ENCODE assay signal across 14 mouse cellular contexts in genomic region chr9:64242381-64242831, GRCm38 (mm10). TPM values are rescaled to one million over a fixed set of nuclear protein-coding genes. Genes with fewer than 3 reads are reported as not detected.
DNase-seq lines count a peak whose midpoint lies in the region; ATAC-seq and TF ChIP-seq lines count a peak whose summit lies in the region.
"Had no signal": no experiment of that assay in that cellular context is flagged by ENCODE, and none has a peak within 500 bp of the region (broad histone marks: within the 10 kb centered on the region; RNA-seq: fewer than 3 reads in every experiment).

No protein-coding gene starts in this region.

- peaks cover 28% of the 10 kb centered on the region for H3K36me3 ChIP-seq in hindbrain, embryonic 10.5 days
- peaks cover 4% of the 10 kb centered on the region; the same call in 1 of the 2 replicates for H3K36me3 ChIP-seq in hindbrain, embryonic 14.5 days (replicated peaks; ENCODE audit: control insufficient read depth, insufficient read depth)
- H3K36me3 ChIP-seq: heart, embryonic 15.5 days had no signal

- no peak overlapping the region for H3K9ac ChIP-seq in hindbrain, embryonic 14.5 days
- H3K9ac ChIP-seq: heart, embryonic 15.5 days had no signal

- DNase-seq in hindbrain, embryonic 10.5 days (ENCODE audit: low spot score): no peak
- DNase-seq in hindbrain, embryonic 14.5 days (ENCODE audit: low spot score): no peak
- peak; percentile 84 for DNase-seq in A20 (ENCODE audit: low read depth, low spot score)
- DNase-seq in lung, postnatal 25 days (ENCODE audit: low spot score): peak; percentile 50
- no peak for DNase-seq in adrenal gland, postnatal 4 days (ENCODE audit: low spot score in 2 of 2)
- no peak for DNase-seq in gastrocnemius, postnatal 14 days
- DNase-seq in thymus, postnatal 14 days: no peak
- DNase-seq: cerebellum, postnatal 10 days; thymus, postnatal 4 days had no signal

- no peaks in the 10 kb centered on the region for H3K9me3 ChIP-seq in hindbrain, embryonic 10.5 days
- H3K9me3 ChIP-seq in hindbrain, embryonic 14.5 days (ENCODE audit: control insufficient read depth, low read length): no peaks in the 10 kb centered on the region
- H3K9me3 ChIP-seq: heart, embryonic 15.5 days had no signal

- ATAC-seq in hindbrain, embryonic 14.5 days (ENCODE audit: low FRiP score): no peak
- ATAC-seq: hindbrain, postnatal 0 days had no signal

- no peak for TF ChIP-seq CTCF in bone marrow, adult 2 months (IDR thresholded peaks at IDR 0.05; ENCODE audit: control insufficient read depth, insufficient read depth, low read length)

- H3K4me2 ChIP-seq in hindbrain, embryonic 14.5 days (replicated peaks): no peak overlapping the region
- H3K4me2 ChIP-seq: heart, embryonic 15.5 days; liver, embryonic 11.5 days had no signal

- no peak for TF ChIP-seq POLR2A in bone marrow, adult 2 months (IDR thresholded peaks at IDR 0.05; ENCODE audit: borderline replicate concordance, control insufficient read depth, low read depth, low read length)

- H3K27ac ChIP-seq in hindbrain, embryonic 10.5 days: peak overlapping the region; percentile 53; the same call in 1 of the 2 replicates
- H3K27ac ChIP-seq in hindbrain, embryonic 14.5 days: no peak overlapping the region
- H3K27ac ChIP-seq in bone marrow, adult 2 months (ENCODE audit: control insufficient read depth, insufficient read depth, low read depth, low read length, poor library complexity): peak overlapping the region; percentile 70
- H3K27ac ChIP-seq: heart, embryonic 15.5 days; hindbrain, postnatal 0 days; left cerebral cortex, adult 2 months had no signal

- H3K4me1 ChIP-seq in hindbrain, embryonic 10.5 days (replicated peaks): peaks cover 20% of the 10 kb centered on the region
- no peaks in the 10 kb centered on the region; the same call in none of the 2 replicates for H3K4me1 ChIP-seq in hindbrain, embryonic 14.5 days (replicated peaks; ENCODE audit: control insufficient read depth, insufficient read depth, low read length)
- H3K4me1 ChIP-seq in bone marrow, adult 2 months (ENCODE audit: control insufficient read depth, insufficient read depth, low read length): peaks cover 3% of the 10 kb centered on the region

- no peaks in the 10 kb centered on the region for H3K27me3 ChIP-seq in hindbrain, embryonic 10.5 days (ENCODE audit: insufficient read depth, poor library complexity, severe bottlenecking)
- no peaks in the 10 kb centered on the region for H3K27me3 ChIP-seq in hindbrain, embryonic 14.5 days (ENCODE audit: control insufficient read depth, insufficient read depth, low read length)
- H3K27me3 ChIP-seq: heart, embryonic 15.5 days had no signal

- no peak overlapping the region for H3K4me3 ChIP-seq in hindbrain, embryonic 10.5 days
- no peak overlapping the region for H3K4me3 ChIP-seq in hindbrain, embryonic 14.5 days (replicated peaks; ENCODE audit: low read length)
- H3K4me3 ChIP-seq in bone marrow, adult 2 months (replicated peaks; ENCODE audit: control insufficient read depth, low read depth, low read length): no peak overlapping the region
- H3K4me3 ChIP-seq: heart, embryonic 15.5 days; left cerebral cortex, adult 2 months had no signal

- intact Hi-C loops in gastrocnemius, postnatal 14 days (cut with DNase I; ENCODE audit: low total_unique reads): no loop called here

- 76% methylated on average over 6 of the region's 6 CpGs for WGBS in hindbrain, embryonic 10.5 days
- 70% methylated on average over 6 of the region's 6 CpGs for WGBS in hindbrain, embryonic 14.5 days
- WGBS in bone marrow, adult 2 months: 21% methylated on average over 6 of the region's 6 CpGs

RNA-seq across cellular contexts. Expression of gene Uchl4, which starts 7.4 kb away (rescaled TPM):
- 3.5 and 4.1 TPM in 2 replicates for polyA plus RNA-seq in hindbrain, embryonic 10.5 days (2016; fragmentation: Nextera tagmentation; extraction: Ambion mirVana)
- polyA plus RNA-seq in hindbrain, embryonic 14.5 days (2014; fragmentation: Nextera tagmentation; extraction: Ambion mirVana): 2.7 and 2.8 TPM in 2 replicates
- not detected in 2 replicates for polyA plus RNA-seq in bone marrow, adult 2 months (2011; ENCODE audit: insufficient read depth, insufficient read length, low replicate concordance, missing spikeins)
- 1 to 10 TPM; 2.0 to 2.6 TPM for total RNA-seq in adrenal gland, postnatal 4 days (2021)
- total RNA-seq in gastrocnemius, postnatal 14 days (2021): 1 to 10 TPM; 2.2 to 2.5 TPM
- total RNA-seq: hindbrain, postnatal 0 days had no signal

RNA-seq across cellular contexts. Expression of gene Map2k1, which starts 11.0 kb away (rescaled TPM):
- polyA plus RNA-seq in hindbrain, embryonic 10.5 days (2016; fragmentation: Nextera tagmentation; extraction: Ambion mirVana): 75.3 and 104 TPM in 2 replicates
- 66.4 and 74.4 TPM in 2 replicates for polyA plus RNA-seq in hindbrain, embryonic 14.5 days (2014; fragmentation: Nextera tagmentation; extraction: Ambion mirVana)
- 8.1 and 22.2 TPM in 2 replicates for polyA plus RNA-seq in bone marrow, adult 2 months (2011; ENCODE audit: insufficient read depth, insufficient read length, low replicate concordance, missing spikeins)
- total RNA-seq in adrenal gland, postnatal 4 days (2021): 10 to 100 TPM; 49.4 to 54.3 TPM
- total RNA-seq in gastrocnemius, postnatal 14 days (2021): 10 to 100 TPM; 51.9 to 55.6 TPM

RNA-seq across cellular contexts. Expression of gene Tipin, which starts 39.0 kb away (rescaled TPM):
- polyA plus RNA-seq in hindbrain, embryonic 10.5 days (2016; fragmentation: Nextera tagmentation; extraction: Ambion mirVana): 246 and 275 TPM in 2 replicates
- 71.8 and 73.3 TPM in 2 replicates for polyA plus RNA-seq in hindbrain, embryonic 14.5 days (2014; fragmentation: Nextera tagmentation; extraction: Ambion mirVana)
- polyA plus RNA-seq in bone marrow, adult 2 months (2011; ENCODE audit: insufficient read depth, insufficient read length, low replicate concordance, missing spikeins): 82.0 and 115 TPM in 2 replicates
- 10 to 100 TPM; 64.0 to 66.3 TPM for total RNA-seq in adrenal gland, postnatal 4 days (2021)
- total RNA-seq in gastrocnemius, postnatal 14 days (2021): 10 to 100 TPM; 12.3 to 17.6 TPM

Comparison
In these comparisons a context has a peak if more than half of its experiments do, and no peak if none do; other contexts are left out.
1. DNase-seq: peak in A20 (single experiment) and lung, postnatal 25 days (single experiment); none in hindbrain, embryonic 10.5 days (single experiment), hindbrain, embryonic 14.5 days (single experiment), adrenal gland, postnatal 4 days (0 of 2), gastrocnemius, postnatal 14 days (single experiment) and thymus, postnatal 14 days (single experiment).